Mouse (Mus musculus) liver, postnatal 0 days (tissue): ENCODE measurements around the gene Kif5c.

ENCODE experiments used
- CTCF ChIP-seq: sonication (generic); IDR thresholded peaks from 2 replicates; pipeline ENCODE4 v1.5.1; 2016; ENCODE audit warnings: antibody characterized with exemption, low read depth
- EP300 ChIP-seq: IDR thresholded peaks from 2 replicates; pipeline ENCODE4 v1.6.1; 2016; ENCODE audit warnings: antibody characterized with exemption, low read depth, mild to moderate bottlenecking

DNA sequence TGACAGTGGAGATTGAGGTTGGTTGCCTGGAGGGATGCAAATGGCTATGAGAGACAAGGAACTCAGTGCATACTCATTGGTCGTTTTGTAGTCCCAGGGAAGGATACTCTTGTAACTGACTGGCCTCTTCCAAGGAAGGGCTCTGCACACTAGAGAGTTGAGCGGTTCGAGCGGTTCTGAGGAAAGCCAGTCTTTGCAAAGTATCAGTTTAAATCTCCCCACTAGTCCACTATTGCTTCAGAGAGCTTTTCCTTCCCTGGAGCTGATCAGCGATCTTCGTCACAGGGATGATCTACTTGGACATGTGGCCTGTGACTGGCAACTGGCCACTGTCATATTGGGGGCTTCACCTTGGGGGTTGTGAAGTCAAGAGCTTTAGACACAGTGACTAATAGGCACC, 28.5 kb downstream of the Kif5c start:
- TF ChIP-seq EP300 = no peak
- no peak for TF ChIP-seq CTCF
